Mouse (Mus musculus) liver, adult (tissue): ENCODE measurements around the gene Sult6b2.

ENCODE experiments used
- GATA4 ChIP-seq: IDR thresholded peaks from 2 replicates; pipeline ENCODE4 v1.6.1; 2014; ENCODE audit warnings: mild to moderate bottlenecking, low read length; ENCODE audit not compliant: insufficient replicate concordance

Gene Sult6b2

DNA sequence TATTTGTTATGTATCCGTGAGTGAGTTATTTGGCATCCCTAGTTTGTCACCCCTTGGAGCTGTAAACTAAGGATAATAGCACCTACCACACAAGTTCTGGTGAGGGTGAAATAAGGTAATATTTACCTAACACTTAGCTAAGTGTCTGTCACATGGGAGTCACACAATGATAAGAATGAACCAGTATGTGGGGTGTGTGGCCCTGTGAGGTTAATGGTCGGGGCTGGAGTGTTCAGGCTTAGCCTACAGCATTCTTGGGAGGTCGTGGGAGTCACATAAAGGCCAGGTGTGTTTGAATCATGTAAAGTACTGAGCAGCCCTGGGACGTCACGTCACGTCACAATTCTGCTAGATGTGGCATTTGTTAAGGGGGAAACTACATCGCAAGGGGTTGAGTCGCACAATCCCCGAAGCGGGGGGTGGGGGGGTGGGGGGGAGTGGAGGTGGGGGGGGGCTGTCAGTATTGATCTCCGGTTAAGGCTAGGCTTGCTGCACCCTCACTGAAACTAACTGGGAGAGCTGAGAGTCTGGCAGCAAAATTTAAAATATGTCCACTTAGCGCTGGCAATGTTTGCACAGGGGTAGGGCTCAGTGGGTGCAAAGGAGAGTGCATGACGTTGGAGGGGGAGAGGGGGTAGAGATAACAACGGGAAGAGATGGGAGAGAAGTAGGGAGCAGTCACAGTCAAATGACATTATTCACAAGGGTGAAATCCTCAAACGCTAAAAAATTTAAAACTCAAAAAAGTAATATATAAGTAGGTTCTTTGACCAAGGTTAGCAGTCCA lies 8.5 kb downstream of the Sult6b2 start:
- TF ChIP-seq GATA4: no peak

GRCm38 (mm10) chr6:142795087-142795486 lies 9.2 kb downstream of the Sult6b2 start:
- no peak for TF ChIP-seq GATA4

- TF ChIP-seq GATA4: no peak
Observed at GRCm38 (mm10) chr6:142793468-142793867, 10.8 kb downstream of the Sult6b2 start.

DNA sequence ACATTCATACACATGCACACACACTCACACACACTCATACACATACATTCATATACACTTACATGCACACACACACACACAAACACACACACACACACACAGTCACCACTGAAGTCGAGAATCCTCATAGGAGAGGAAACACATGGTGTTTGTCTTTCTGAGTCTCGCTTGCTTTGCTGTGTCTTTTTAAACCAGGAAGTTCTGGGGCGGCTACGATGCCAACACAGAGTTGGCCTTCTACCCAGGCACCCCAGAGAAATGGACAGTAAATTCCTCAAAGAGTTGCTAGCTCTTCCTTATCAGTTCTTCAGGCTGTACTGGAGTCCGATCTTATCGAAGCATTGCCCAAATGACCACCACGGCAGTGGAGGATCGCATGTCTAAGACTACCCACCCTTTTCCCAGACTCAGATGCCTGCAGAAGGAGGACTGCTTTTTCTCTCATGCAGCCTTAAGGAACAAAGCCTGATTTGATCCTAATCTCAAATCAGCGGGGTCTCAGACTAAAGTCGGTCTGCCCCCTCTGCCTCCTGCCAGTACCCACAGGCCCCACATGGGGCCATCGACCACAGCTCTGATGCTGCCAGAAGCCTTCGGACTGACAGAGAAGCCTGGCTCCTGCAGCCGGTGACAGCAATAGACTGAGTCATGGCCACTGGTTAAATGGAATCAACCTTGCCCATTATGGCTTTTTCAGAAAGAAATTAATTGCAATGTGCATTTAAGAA lies 11.9 kb downstream of the Sult6b2 start:
- no peak for TF ChIP-seq GATA4

- TF ChIP-seq GATA4: no peak
Observed at GRCm38 (mm10) chr6:142789736-142790135, 14.6 kb downstream of the Sult6b2 start.

GRCm38 (mm10) chr6:142788042-142788987 lies 16.0 kb downstream of the Sult6b2 start:
- TF ChIP-seq GATA4: no peak

DNA sequence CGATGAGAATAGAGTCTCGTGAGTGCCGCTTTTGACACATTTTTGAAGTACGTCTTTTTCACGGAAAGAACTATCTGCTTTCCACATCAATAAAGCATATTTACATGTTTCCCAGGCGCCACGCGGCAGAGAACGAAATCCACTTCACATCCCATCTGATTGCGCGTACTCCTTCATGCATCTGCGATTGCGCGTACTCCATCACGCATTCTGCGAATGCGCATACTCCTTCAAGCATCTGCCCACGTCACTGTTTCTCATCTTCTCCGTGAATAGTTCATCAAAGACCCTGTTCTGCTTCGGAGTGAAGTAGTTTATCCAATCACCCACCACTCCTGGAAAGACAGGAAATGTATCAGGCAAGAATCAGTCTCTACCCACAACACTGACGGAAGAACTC lies 18.2 kb downstream of the Sult6b2 start:
- no peak for TF ChIP-seq GATA4

DNA sequence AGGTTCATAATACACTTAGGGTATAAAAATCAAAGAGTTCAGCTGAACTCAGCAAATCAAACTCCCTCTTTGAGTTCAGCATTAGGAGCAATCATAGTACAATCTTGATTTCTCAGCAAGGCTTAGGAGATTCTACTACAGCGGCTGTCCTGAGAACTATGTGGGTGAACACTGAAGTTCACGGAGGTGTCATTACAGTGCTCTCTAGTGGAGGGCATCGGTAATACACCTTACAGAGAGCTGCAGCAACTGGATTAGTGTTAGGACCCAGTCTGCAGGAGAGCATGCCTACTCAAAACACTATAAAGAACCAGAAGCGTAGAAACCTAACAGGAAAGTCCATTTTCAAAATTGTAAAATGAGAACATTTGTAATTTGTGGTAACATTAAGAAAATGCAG lies 19.0 kb downstream of the Sult6b2 start:
- TF ChIP-seq GATA4: no peak

GRCm38 (mm10) chr6:142781286-142781685 lies 23.0 kb downstream of the Sult6b2 start:
- TF ChIP-seq GATA4: no peak

DNA sequence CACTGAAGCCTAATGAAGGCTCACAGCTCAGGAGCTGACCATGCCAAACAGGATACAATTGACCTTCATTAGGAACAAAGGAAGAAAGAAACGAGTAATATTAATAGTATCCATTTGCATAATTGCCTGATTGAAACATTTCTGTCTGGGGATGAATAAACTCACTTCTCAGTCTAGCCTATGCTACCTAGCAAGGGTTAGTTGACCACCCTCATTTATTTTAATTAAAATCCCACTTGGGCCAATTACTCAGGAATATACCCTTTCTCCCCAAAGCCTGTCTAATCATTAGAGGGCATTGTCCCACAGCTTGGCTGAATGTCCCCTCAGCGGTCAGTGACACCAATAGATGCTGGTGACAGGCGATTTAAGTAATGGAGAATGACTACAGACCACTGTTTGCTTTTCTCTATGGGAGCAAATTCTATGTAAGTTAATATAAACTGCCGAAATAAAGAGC lies 23.7 kb downstream of the Sult6b2 start:
- no peak for TF ChIP-seq GATA4

DNA sequence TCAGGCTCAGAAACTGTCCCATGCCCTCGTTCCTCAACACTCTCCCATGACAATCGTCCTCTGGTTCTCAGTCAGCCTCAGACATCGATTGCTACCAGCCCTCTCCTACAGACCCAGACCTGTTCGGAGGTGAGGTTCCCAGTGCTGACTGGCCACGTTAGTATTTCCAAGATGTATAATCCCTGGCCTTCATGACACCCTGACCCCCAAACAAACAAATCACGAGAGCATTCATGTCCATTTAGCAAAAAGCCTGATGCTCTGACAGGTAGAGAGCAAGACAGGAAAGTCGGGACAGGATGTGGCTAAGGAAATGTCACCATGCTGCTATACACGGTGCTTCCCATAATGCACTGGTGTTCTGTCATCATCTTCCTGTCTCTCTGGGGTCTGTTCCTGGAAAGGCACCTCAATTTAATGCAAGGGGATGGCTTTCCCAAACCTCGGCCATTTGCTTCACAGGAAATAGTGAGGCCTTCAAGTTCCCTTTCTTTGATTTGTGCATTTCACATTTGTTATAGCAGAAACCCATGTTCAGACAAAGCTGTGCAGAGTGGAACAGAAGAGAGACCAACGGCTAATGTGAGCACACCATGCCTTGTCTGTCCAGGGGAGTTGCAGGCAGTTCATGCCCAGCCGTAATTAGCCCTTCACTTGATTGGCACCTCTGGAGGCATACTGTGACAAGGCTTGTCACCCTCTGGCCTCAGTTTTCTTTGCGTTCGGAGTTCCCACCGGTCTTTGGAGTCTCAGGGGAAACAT lies 24.3 kb downstream of the Sult6b2 start:
- no peak for TF ChIP-seq GATA4

GRCm38 (mm10) chr6:142779045-142779811 lies 25.1 kb downstream of the Sult6b2 start:
- no peak for TF ChIP-seq GATA4

DNA sequence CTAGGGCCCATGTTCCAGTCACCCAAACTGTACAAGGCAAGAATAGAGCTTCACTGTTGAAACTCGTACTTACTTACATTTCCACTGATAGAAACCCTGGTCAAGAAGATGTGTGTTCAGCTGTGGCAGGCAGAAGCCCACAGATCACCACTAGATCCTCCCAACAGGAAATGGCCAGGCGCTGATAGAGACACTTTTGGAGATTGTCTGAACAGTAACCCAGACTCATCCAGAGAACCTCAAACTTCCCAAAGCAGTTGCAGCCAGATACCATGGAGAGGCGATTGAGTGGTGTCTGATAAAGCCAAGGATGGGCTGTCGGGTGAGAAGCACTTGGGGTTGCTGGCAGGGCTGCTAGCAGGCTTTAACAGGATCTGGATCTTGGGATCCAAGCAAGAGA lies 27.4 kb downstream of the Sult6b2 start:
- no peak for TF ChIP-seq GATA4

DNA sequence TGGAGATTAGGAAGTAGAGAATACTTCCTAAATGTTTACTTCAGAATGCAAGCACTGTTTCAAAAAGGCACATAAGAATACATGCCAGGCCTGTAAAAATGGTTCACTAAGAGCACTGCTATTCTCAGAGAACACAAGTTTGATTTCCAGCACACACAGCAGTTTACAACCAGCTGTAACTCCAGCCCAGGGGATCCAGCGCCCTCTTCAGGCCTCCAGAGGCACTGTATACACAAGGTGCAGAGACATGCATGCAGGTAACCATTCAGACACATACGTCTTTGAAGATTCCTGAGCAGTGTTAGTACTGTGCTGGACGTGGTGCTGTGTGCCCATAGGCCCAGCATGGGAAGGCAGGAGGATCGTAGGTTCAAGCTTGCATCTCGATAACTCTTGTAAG lies 30.7 kb downstream of the Sult6b2 start:
- no peak for TF ChIP-seq GATA4
